Mouse (Mus musculus) left cerebral cortex, adult 8-10 months (tissue): ENCODE measurements around the gene Aatk. TPM values are rescaled to one million over a fixed set of nuclear protein-coding genes. Genes with fewer than 3 reads are reported as not detected.

Experiments
- DNase-seq, 2 experiments: peaks; one replicate each; pipeline ENCODE4 v3.0.0; 2022; ENCODE audit warnings: low spot score in 2 of 2
- total RNA-seq, 4 experiments: library from RNA; stranded (reverse); gene quantifications; 2 replicates each; pipeline ENCODE4 v1.2.4; 2022

Aatk gene
- total RNA-seq, 4 experiments from 2014 or later: 217 to 244 (median 225) TPM

- no peak for DNase-seq
Measured at GRCm38 (mm10) chr11:120026941-120027340, 20.0 kb downstream of the Aatk start.

- DNase-seq: no peak
Measured at GRCm38 (mm10) chr11:120022841-120023240, 24.1 kb downstream of the Aatk start.

GRCm38 (mm10) chr11:120022216-120022615 lies 24.8 kb downstream of the Aatk start:
- no peak for DNase-seq

GRCm38 (mm10) chr11:120021367-120021766 lies 25.6 kb downstream of the Aatk start:
- DNase-seq: no peak

GRCm38 (mm10) chr11:120019542-120020440 lies 27.2 kb downstream of the Aatk start:
- DNase-seq: no peak

- DNase-seq: no peak
Measured at GRCm38 (mm10) chr11:120017011-120017410, 30.0 kb downstream of the Aatk start.

GRCm38 (mm10) chr11:120014758-120015157 lies 32.2 kb downstream of the Aatk start:
- no peak for DNase-seq

- peak; percentile 65 to 72 for DNase-seq
Measured at GRCm38 (mm10) chr11:120013174-120013711, 33.7 kb downstream of the Aatk start.

GRCm38 (mm10) chr11:120012702-120013101 lies 34.3 kb downstream of the Aatk start:
- no peak for DNase-seq

GRCm38 (mm10) chr11:120011761-120012560 lies 35.0 kb downstream of the Aatk start:
- DNase-seq: no peak

- DNase-seq: no peak
Measured at GRCm38 (mm10) chr11:120011114-120011760, 35.7 kb downstream of the Aatk start.

GRCm38 (mm10) chr11:120009937-120010336 lies 37.0 kb downstream of the Aatk start:
- DNase-seq: no peak

GRCm38 (mm10) chr11:120008956-120009355 lies 38.0 kb downstream of the Aatk start:
- no peak for DNase-seq

GRCm38 (mm10) chr11:120008501-120008900 lies 38.5 kb downstream of the Aatk start:
- no peak for DNase-seq

- no peak for DNase-seq
Measured at GRCm38 (mm10) chr11:120007496-120008080, 39.4 kb downstream of the Aatk start.

- DNase-seq: no peak
Measured at GRCm38 (mm10) chr11:120005434-120006317, 41.3 kb downstream of the Aatk start.

- DNase-seq: no peak
Measured at GRCm38 (mm10) chr11:120002634-120003220, 44.2 kb downstream of the Aatk start.

GRCm38 (mm10) chr11:120002041-120002440 lies 44.9 kb downstream of the Aatk start:
- no peak for DNase-seq

- DNase-seq: no peak
Measured at GRCm38 (mm10) chr11:119997351-119997750, 49.6 kb downstream of the Aatk start.

GRCm38 (mm10) chr11:119991338-119991678 lies 55.7 kb downstream of the Aatk start:
- DNase-seq: peak; percentile 92 to 95
